Mouse (Mus musculus) mature B cell (primary cell): ENCODE results near the gene Snx29.

Experiments used
- in situ Hi-C: fragments of 300-500 bp; cut with MboI; formaldehyde crosslinking; loops from 2 replicates; pipeline ENCODE4 v1.14.3; 2019

Gene Snx29

GRCm38 (mm10) chr16:11589782-11590695, 267.3 kb downstream of the Snx29 start:
- in situ Hi-C loops, result no loop called here

GRCm38 (mm10) chr16:11596599-11596998, 273.9 kb downstream of the Snx29 start:
- in situ Hi-C loops, result no loop called here

- in situ Hi-C loops, result no loop called here
Observed at GRCm38 (mm10) chr16:11597769-11598168, 275.1 kb downstream of the Snx29 start.

GRCm38 (mm10) chr16:11599523-11599922, 276.8 kb downstream of the Snx29 start:
- in situ Hi-C loops, result no loop called here

GRCm38 (mm10) chr16:11601336-11602082, 278.8 kb downstream of the Snx29 start:
- in situ Hi-C loops, result no loop called here

- in situ Hi-C loops, result no loop called here
Observed at GRCm38 (mm10) chr16:11603667-11604422, 281.1 kb downstream of the Snx29 start.

GRCm38 (mm10) chr16:11612526-11613126, 289.9 kb downstream of the Snx29 start:
- in situ Hi-C loops, result no loop called here

- in situ Hi-C loops, result no loop called here
Observed at GRCm38 (mm10) chr16:11614401-11615014, 291.8 kb downstream of the Snx29 start.

- in situ Hi-C loops, result no loop called here
Observed at GRCm38 (mm10) chr16:11615633-11616032, 292.9 kb downstream of the Snx29 start.

GRCm38 (mm10) chr16:11619951-11620350, 297.2 kb downstream of the Snx29 start:
- in situ Hi-C loops, result no loop called here

- in situ Hi-C loops, result no loop called here
Observed at GRCm38 (mm10) chr16:11621042-11621441, 298.3 kb downstream of the Snx29 start.

- in situ Hi-C loops, result no loop called here
Observed at GRCm38 (mm10) chr16:11621664-11622063, 299.0 kb downstream of the Snx29 start.

GRCm38 (mm10) chr16:11623032-11623431, 300.3 kb downstream of the Snx29 start:
- in situ Hi-C loops, result no loop called here

GRCm38 (mm10) chr16:11624121-11624520, 301.4 kb downstream of the Snx29 start:
- in situ Hi-C loops, result no loop called here

- in situ Hi-C loops, result no loop called here
Observed at GRCm38 (mm10) chr16:11626004-11626481, 303.3 kb downstream of the Snx29 start.

- in situ Hi-C loops, result no loop called here
Observed at GRCm38 (mm10) chr16:11626616-11627015, 303.9 kb downstream of the Snx29 start.

- in situ Hi-C loops, result no loop called here
Observed at GRCm38 (mm10) chr16:11627866-11628638, 305.3 kb downstream of the Snx29 start.

- in situ Hi-C loops, result no loop called here
Observed at GRCm38 (mm10) chr16:11629704-11630103, 307.0 kb downstream of the Snx29 start.

- in situ Hi-C loops, result no loop called here
Observed at GRCm38 (mm10) chr16:11630489-11630888, 307.8 kb downstream of the Snx29 start.

- in situ Hi-C loops, result no loop called here
Observed at GRCm38 (mm10) chr16:11632205-11632747, 309.6 kb downstream of the Snx29 start.
